Comparison of ENCODE assay signal across 11 mouse cellular contexts in genomic region chr2:92331410-92331809, GRCm38 (mm10). TPM values are rescaled to one million over a fixed set of nuclear protein-coding genes. Genes with fewer than 3 reads are reported as not detected.
DNase-seq lines count a peak whose midpoint lies in the region; ATAC-seq and TF ChIP-seq lines count a peak whose summit lies in the region.
"Had no signal": no experiment of that assay in that cellular context is flagged by ENCODE, and none has a peak within 500 bp of the region (broad histone marks: within the 10 kb centered on the region; RNA-seq: fewer than 3 reads in every experiment).

No protein-coding gene starts in this region.

- TF ChIP-seq POLR2A in heart, adult 2 months (IDR thresholded peaks at IDR 0.05; ENCODE audit: insufficient read depth, low read depth, low read length), result no peak
- TF ChIP-seq POLR2A in bone marrow, adult 2 months (IDR thresholded peaks at IDR 0.05; ENCODE audit: borderline replicate concordance, control insufficient read depth, low read depth, low read length), result no peak

- no peaks in the 10 kb centered on the region for H3K79me2 ChIP-seq in heart, adult 2 months (replicated peaks; ENCODE audit: control insufficient read depth, insufficient read depth, low read length)

- no peak overlapping the region for H3K27ac ChIP-seq in heart, adult 2 months
- no peak overlapping the region for H3K27ac ChIP-seq in midbrain, embryonic 14.5 days (replicated peaks; ENCODE audit: low read depth, low read length)
- H3K27ac ChIP-seq in midbrain, embryonic 11.5 days (ENCODE audit: low read depth, low read length), result no peak overlapping the region
- H3K27ac ChIP-seq in bone marrow, adult 2 months (ENCODE audit: control insufficient read depth, insufficient read depth, low read depth, low read length, poor library complexity), result no peak overlapping the region
- H3K27ac ChIP-seq: liver, embryonic 15.5 days had no signal

- H3K4me2 ChIP-seq in midbrain, embryonic 14.5 days (ENCODE audit: low read length), result no peak overlapping the region
- H3K4me2 ChIP-seq in midbrain, embryonic 11.5 days, result no peak overlapping the region
- H3K4me2 ChIP-seq: liver, embryonic 15.5 days had no signal

- H3K4me1 ChIP-seq in heart, adult 2 months (ENCODE audit: control insufficient read depth, insufficient read depth, low read length), result no peaks in the 10 kb centered on the region
- H3K4me1 ChIP-seq in midbrain, embryonic 14.5 days (ENCODE audit: control insufficient read depth, insufficient read depth, low read length), result no peaks in the 10 kb centered on the region
- no peaks in the 10 kb centered on the region for H3K4me1 ChIP-seq in midbrain, embryonic 11.5 days (ENCODE audit: control insufficient read depth, insufficient read depth, low read length)
- H3K4me1 ChIP-seq in bone marrow, adult 2 months (ENCODE audit: control insufficient read depth, insufficient read depth, low read length), result no peaks in the 10 kb centered on the region
- H3K4me1 ChIP-seq: liver, embryonic 15.5 days had no signal

- H3K4me3 ChIP-seq in heart, adult 2 months, result no peak overlapping the region
- no peak overlapping the region for H3K4me3 ChIP-seq in midbrain, embryonic 14.5 days (replicated peaks; ENCODE audit: low read depth, low read length)
- H3K4me3 ChIP-seq in midbrain, embryonic 11.5 days (ENCODE audit: low read depth, low read length), result no peak overlapping the region
- H3K4me3 ChIP-seq in bone marrow, adult 2 months (replicated peaks; ENCODE audit: control insufficient read depth, low read depth, low read length), result no peak overlapping the region
- H3K4me3 ChIP-seq: liver, embryonic 15.5 days had no signal

- H3K9me3 ChIP-seq in midbrain, embryonic 14.5 days (ENCODE audit: control insufficient read depth, low read length), result no peaks in the 10 kb centered on the region
- H3K9me3 ChIP-seq in midbrain, embryonic 11.5 days (ENCODE audit: control insufficient read depth, low read length), result no peaks in the 10 kb centered on the region
- H3K9me3 ChIP-seq: liver, embryonic 15.5 days had no signal

- TF ChIP-seq EP300 in heart, adult 2 months (IDR thresholded peaks at IDR 0.05; ENCODE audit: insufficient read depth, low read depth, low read length), result no peak

- DNase-seq in heart, adult 11 months, result peak; percentile 85
- no peak for DNase-seq in heart, adult 2 months
- peak; percentile 77 for DNase-seq in midbrain, embryonic 14.5 days
- no peak for DNase-seq in midbrain, embryonic 11.5 days (ENCODE audit: low spot score, missing footprints)
- peak; percentile 17 for DNase-seq in naive thymus-derived CD4-positive, alpha-beta T cell, adult 2 months (ENCODE audit: low read depth)
- no peak for DNase-seq in heart, postnatal 10 days
- DNase-seq in frontal cortex, postnatal 14 days (ENCODE audit: low spot score in 2 of 2), result no peak
- DNase-seq: gastrocnemius, postnatal 10 days had no signal

- no peak for ATAC-seq in midbrain, embryonic 14.5 days (ENCODE audit: low FRiP score, low TSS enrichment)
- no peak for ATAC-seq in midbrain, embryonic 11.5 days (ENCODE audit: low FRiP score)
- ATAC-seq: Patski had no signal

- TF ChIP-seq CTCF in heart, adult 2 months (IDR thresholded peaks at IDR 0.05), result no peak
- TF ChIP-seq CTCF in bone marrow, adult 2 months (IDR thresholded peaks at IDR 0.05; ENCODE audit: control insufficient read depth, insufficient read depth, low read length), result 0 out of 2 replicates have a peak, but pooled peaks have one; percentile 25

- 87% methylated on average over 2 of the region's 2 CpGs for WGBS in heart, adult 2 months
- 82% methylated on average over 2 of the region's 2 CpGs for WGBS in midbrain, embryonic 14.5 days
- WGBS in midbrain, embryonic 11.5 days, result 85% methylated on average over 2 of the region's 2 CpGs
- WGBS in bone marrow, adult 2 months, result 84% methylated on average over 2 of the region's 2 CpGs

- no peaks in the 10 kb centered on the region for H3K27me3 ChIP-seq in heart, adult 2 months (ENCODE audit: control insufficient read depth, insufficient read depth, low read length)
- H3K27me3 ChIP-seq in midbrain, embryonic 14.5 days (ENCODE audit: control insufficient read depth, insufficient read depth, low read length), result no peaks in the 10 kb centered on the region
- no peaks in the 10 kb centered on the region for H3K27me3 ChIP-seq in midbrain, embryonic 11.5 days (ENCODE audit: control insufficient read depth, insufficient read depth, low read length)
- H3K27me3 ChIP-seq: liver, embryonic 15.5 days; Patski had no signal

- H3K36me3 ChIP-seq in heart, adult 2 months (ENCODE audit: control insufficient read depth, insufficient read depth, low read length), result no peaks in the 10 kb centered on the region
- H3K36me3 ChIP-seq in midbrain, embryonic 14.5 days (ENCODE audit: control insufficient read depth, insufficient read depth, low read length), result peaks cover 63% of the 10 kb centered on the region
- peaks cover 18% of the 10 kb centered on the region; the same call in 1 of the 2 replicates for H3K36me3 ChIP-seq in midbrain, embryonic 11.5 days (ENCODE audit: control insufficient read depth, insufficient read depth, low read length)

- intact Hi-C loops in heart, adult 2 months (cut with DNase I), result loop anchor here (1.0 kb wide), 1 partner anchor 33 kb away; no protein-coding TSS in a partner anchor
- intact Hi-C loops in heart, postnatal 10 days (cut with DNase I), result loop anchor here (2.0 to 10.0 kb wide), 3 partner anchors 35 to 344 kb away; no protein-coding TSS in a partner anchor

- H3K9ac ChIP-seq in heart, adult 2 months (ENCODE audit: low read depth, low read length), result no peak overlapping the region
- H3K9ac ChIP-seq in midbrain, embryonic 14.5 days (replicated peaks; ENCODE audit: low read length), result no peak overlapping the region
- H3K9ac ChIP-seq in midbrain, embryonic 11.5 days (ENCODE audit: low read length), result no peak overlapping the region
- H3K9ac ChIP-seq: liver, embryonic 15.5 days had no signal

RNA-seq across cellular contexts. Expression of gene Pex16, which starts 43.1 kb away (rescaled TPM):
- 10 to 100 TPM; 19.6 to 23.1 TPM for total RNA-seq in heart, adult 2 months (2021)
- 35.6 and 36.8 TPM in 2 replicates for polyA plus RNA-seq in heart, adult 2 months (2012; rRNA removed)
- 35.4 and 41.6 TPM in 2 replicates for polyA plus RNA-seq in midbrain, embryonic 14.5 days (2014; fragmentation: Nextera tagmentation; extraction: Ambion mirVana)
- polyA plus RNA-seq in midbrain, embryonic 11.5 days (2014; fragmentation: Nextera tagmentation; extraction: Ambion mirVana), result 17.7 and 20.0 TPM in 2 replicates
- polyA plus RNA-seq in bone marrow, adult 2 months (2011; ENCODE audit: insufficient read depth, insufficient read length, low replicate concordance, missing spikeins), result 14.9 and 15.4 TPM in 2 replicates
- 10 to 100 TPM; 23.0 to 29.8 TPM for total RNA-seq in heart, postnatal 10 days (2021)

RNA-seq across cellular contexts. Expression of gene Large2, which starts 43.3 kb away (rescaled TPM):
- not detected for total RNA-seq in heart, adult 2 months (2021)
- polyA plus RNA-seq in heart, adult 2 months (2012; rRNA removed), result 0.50 and 0.84 TPM in 2 replicates
- 1.5 and 1.6 TPM in 2 replicates for polyA plus RNA-seq in midbrain, embryonic 14.5 days (2014; fragmentation: Nextera tagmentation; extraction: Ambion mirVana)
- polyA plus RNA-seq in midbrain, embryonic 11.5 days (2014; fragmentation: Nextera tagmentation; extraction: Ambion mirVana), result 8.9 and 10.6 TPM in 2 replicates
- polyA plus RNA-seq in bone marrow, adult 2 months (2011; ENCODE audit: insufficient read depth, insufficient read length, low replicate concordance, missing spikeins), result not detected in 2 replicates
- total RNA-seq in heart, postnatal 10 days (2021), result under 1 TPM; 0.10 to 0.99 TPM

RNA-seq across cellular contexts. Expression of gene 1700029I15Rik, which starts 50.9 kb away (rescaled TPM):
- total RNA-seq in heart, adult 2 months (2021), result 1 to 10 TPM in 1 of 2 experiments, under 1 TPM in 1; 0.63 to 1.1 TPM
- 2.4 and 2.8 TPM in 2 replicates for polyA plus RNA-seq in heart, adult 2 months (2012; rRNA removed)
- 3.9 and 5.6 TPM in 2 replicates for polyA plus RNA-seq in midbrain, embryonic 14.5 days (2014; fragmentation: Nextera tagmentation; extraction: Ambion mirVana)
- polyA plus RNA-seq in midbrain, embryonic 11.5 days (2014; fragmentation: Nextera tagmentation; extraction: Ambion mirVana), result 1.5 and 2.0 TPM in 2 replicates
- polyA plus RNA-seq in bone marrow, adult 2 months (2011; ENCODE audit: insufficient read depth, insufficient read length, low replicate concordance, missing spikeins), result 2.9 and 6.7 TPM in 2 replicates
- 1 to 10 TPM; 2.0 to 2.1 TPM for total RNA-seq in heart, postnatal 10 days (2021)

Comparison
In these comparisons a context has a peak if more than half of its experiments do, and no peak if none do; other contexts are left out.
1. DNase-seq: peak in heart, adult 11 months (single experiment), midbrain, embryonic 14.5 days (single experiment) and naive thymus-derived CD4-positive, alpha-beta T cell, adult 2 months (single experiment); none in heart, adult 2 months (0 of 2), midbrain, embryonic 11.5 days (single experiment), heart, postnatal 10 days (0 of 2) and frontal cortex, postnatal 14 days (0 of 2).